Mouse (Mus musculus): ENCODE results near the gene Zfand4. TPM values are rescaled to one million over a fixed set of nuclear protein-coding genes. Genes with fewer than 3 reads are reported as not detected.

Gene Zfand4
- total RNA-seq, 4 experiments from 2014 or later = 10.2 to 13.8 (median 11.9) TPM

DNA sequence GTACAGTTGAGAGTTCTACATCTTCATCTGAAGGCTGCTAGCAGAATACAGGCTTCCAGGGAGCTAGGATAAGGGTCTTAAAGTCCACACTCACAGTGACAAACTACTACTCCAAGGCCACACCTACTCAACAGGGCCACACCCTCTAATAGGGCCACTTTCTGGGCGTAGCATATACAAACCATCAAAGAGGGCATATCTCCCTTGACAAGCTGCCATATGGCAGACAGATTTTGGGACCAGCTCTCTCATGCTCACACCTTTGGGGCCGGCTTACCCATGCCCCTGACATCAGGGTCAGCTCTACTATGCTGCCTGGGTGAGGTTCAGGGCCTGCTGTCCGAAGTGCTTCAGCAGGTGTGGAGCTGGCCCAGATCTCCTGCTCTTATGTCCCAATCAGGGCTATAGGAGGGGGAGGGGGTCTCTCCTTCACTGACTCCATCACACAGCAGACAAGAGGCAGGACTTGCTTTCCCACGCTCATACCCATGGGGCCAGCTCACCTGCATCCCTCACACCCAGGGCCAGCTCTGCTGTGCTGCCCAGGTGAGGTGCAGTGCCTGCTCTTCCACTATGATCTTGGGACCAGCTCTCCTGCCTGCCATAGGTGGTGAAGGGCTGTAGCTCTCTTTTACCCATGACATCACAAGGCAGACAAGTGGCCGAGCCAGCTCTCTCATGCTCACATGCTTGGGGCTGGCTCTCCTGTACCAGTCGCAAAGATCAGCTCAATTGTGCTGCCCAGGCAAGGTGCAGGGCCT is 106.4 kb downstream of the Zfand4 start:
- DNase-seq (ENCODE audit: low spot score in 2 of 2) = no peak

DNA sequence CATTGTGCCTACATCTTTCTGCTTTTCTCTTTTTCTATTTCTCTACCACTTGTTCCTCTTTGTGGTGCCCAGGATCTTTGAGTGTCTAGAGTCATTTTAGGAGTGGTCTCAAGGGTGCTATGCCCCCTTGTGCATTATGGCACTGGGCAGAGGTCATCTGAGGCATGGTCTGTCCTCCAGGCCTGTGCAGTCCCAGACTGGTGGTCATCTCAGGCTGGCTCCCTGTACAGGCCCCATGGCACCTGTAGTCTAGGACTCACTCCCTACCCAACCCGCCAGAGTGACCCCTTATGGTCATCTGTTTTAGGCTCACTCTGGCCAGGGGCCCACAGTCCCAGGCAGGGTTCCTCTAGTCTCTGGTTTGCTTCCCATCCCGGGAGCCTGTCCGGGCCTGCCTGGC is 107.5 kb downstream of the Zfand4 start:
- DNase-seq (ENCODE audit: low spot score in 2 of 2) = no peak

DNA sequence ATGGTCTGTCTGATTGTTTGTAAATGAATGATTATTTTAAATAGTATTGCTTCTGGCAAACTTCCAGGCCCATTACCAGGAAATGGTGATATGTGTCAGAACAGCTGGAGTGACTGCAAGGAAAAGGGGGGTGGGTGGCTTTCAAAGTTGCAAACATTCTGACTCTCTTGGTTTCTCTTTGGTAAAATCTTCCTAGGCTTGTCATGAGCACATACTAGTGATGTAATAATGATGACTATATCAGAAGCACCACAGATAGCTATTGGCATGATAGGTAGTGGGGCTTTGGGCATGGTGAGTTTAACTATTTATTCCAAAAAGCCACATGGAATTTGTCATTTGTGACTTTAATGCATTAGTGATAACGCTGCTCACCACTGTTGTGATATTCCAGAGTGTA is 110.1 kb downstream of the Zfand4 start:
- no peak for DNase-seq (ENCODE audit: low spot score in 2 of 2)

DNA sequence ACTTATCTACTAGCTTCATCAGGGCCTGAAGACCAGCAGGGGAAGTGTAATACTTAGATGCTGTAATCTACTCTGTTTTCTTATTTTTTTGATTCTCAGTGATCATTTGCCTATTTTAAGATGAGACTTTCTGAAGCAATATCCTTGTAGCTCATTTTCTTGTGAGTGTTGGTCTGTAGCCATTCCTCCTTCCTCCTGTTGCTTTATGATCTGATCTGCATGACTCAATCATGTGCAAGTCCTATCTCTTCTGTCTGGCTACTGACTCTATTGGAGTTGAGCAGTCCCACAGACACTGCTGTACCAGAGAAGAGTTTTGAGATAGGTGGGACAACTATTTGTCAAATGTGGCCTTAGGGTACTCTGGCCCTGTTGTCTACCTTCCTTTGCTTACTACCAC is 110.6 kb downstream of the Zfand4 start:
- no peak for DNase-seq (ENCODE audit: low spot score in 2 of 2)

DNA sequence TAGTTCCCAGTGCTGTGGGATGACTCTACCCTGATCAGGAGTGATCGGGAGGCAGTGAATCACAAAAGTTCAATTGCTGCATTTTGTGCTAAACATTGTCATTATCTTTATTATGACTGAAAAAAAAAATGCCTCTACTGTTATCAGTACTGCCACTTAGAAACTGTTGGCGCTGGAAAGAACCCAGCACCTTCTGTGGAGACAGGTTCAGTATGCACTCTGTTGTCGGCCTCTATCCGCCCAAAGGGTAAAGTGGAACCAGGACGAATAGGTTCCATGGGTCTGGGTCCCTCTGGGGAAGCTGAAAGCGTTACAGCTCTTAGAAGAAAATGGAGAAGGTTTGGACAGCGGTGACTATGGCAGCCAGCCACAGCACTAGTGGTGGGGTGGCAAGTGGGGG is 114.9 kb downstream of the Zfand4 start:
- no peak for DNase-seq (ENCODE audit: low spot score in 2 of 2)

Other genes with a start within 250 kb of the Zfand4 start
- 10 to 100 TPM; 65.1 to 76.5 (median 75.6) TPM for gene Tmcc1, start 70.7 kb upstream of the Zfand4 start, total RNA-seq (2022)
- gene Washc2, start 56.2 kb upstream of the Zfand4 start, total RNA-seq (2022) = 100 to 1,000 TPM in 2 of 4 experiments, 10 to 100 TPM in 2; 88.3 to 108 (median 95.9) TPM
- gene March8, start 73.8 kb downstream of the Zfand4 start, total RNA-seq (2022) = 10 to 100 TPM; 45.8 to 58.4 (median 53.3) TPM
- 1 to 10 TPM; 1.2 to 3.3 (median 1.8) TPM for gene Alox5, start 197.0 kb downstream of the Zfand4 start, total RNA-seq (2022)
- not detected for gene Olfr211, start 224.9 kb downstream of the Zfand4 start, total RNA-seq (2022)
- under 1 TPM in 2 of 4 experiments, not detected in 2; 0.11 to 0.13 TPM for gene Olfr212, start 242.3 kb downstream of the Zfand4 start, total RNA-seq (2022)